Mouse (Mus musculus) limb, embryonic 13.5 days (tissue): ENCODE data around the gene Ssu72. TPM values are rescaled to one million over a fixed set of nuclear protein-coding genes. Genes with fewer than 3 reads are reported as not detected.
A peak's percentile ranks its signal among the peaks of the same experiment; 100 is the strongest.

Experiments used
- ATAC-seq: fragments of 200-750 bp; cut with Nextera tagmentation; 2 replicates; pipeline ENCODE4 v1.8.0; 2017; ENCODE audit warnings: low read depth, moderate number of reproducible peaks, moderate TSS enrichment; ENCODE audit not compliant: low FRiP score
- H3K27ac ChIP-seq: fragments of 300-500 bp; sonication (generic); 2 replicates; pipeline ENCODE4 v1.5.1; 2015; ENCODE audit warnings: inconsistent platforms, mild to moderate bottlenecking, moderate library complexity
- H3K27me3 ChIP-seq: fragments of 300-500 bp; sonication (generic); 2 replicates; pipeline ENCODE4 v1.6.1; 2015; ENCODE audit warnings: mild to moderate bottlenecking, inconsistent platforms
- H3K36me3 ChIP-seq: fragments of 300-500 bp; sonication (generic); 2 replicates; pipeline ENCODE4 v1.6.1; 2015; ENCODE audit warnings: inconsistent platforms, mild to moderate bottlenecking, moderate library complexity
- H3K4me1 ChIP-seq: fragments of 300-500 bp; sonication (generic); 2 replicates; pipeline ENCODE4 v1.6.1; 2015; ENCODE audit warnings: inconsistent platforms
- H3K4me2 ChIP-seq: fragments of 300-500 bp; sonication (generic); replicated peaks from 2 replicates; pipeline ENCODE4 v1.6.1; 2015; ENCODE audit warnings: inconsistent platforms, mild to moderate bottlenecking, moderate library complexity
- H3K4me3 ChIP-seq: fragments of 300-500 bp; sonication (generic); 2 replicates; pipeline ENCODE4 v1.5.1; 2015; ENCODE audit warnings: moderate library complexity, mild to moderate bottlenecking, inconsistent platforms
- H3K9ac ChIP-seq: fragments of 300-500 bp; sonication (generic); 2 replicates; pipeline ENCODE4 v1.6.1; 2015; ENCODE audit warnings: mild to moderate bottlenecking, inconsistent platforms
- H3K9me3 ChIP-seq: fragments of 300-500 bp; sonication (generic); 2 replicates; pipeline ENCODE4 v1.6.1; 2016; ENCODE audit warnings: inconsistent platforms
- WGBS: fragments of 180-500 bp; shearing (Covaris S2); methylation state at CpG from one replicate; pipeline ENCODE4 v1.1.7; 2015; 5-methylcytosine and 5-hydroxymethylcytosine counted together
- polyA plus RNA-seq: library from polyadenylated mRNA; unstranded; fragments of >200 nt; fragmentation: Nextera tagmentation; extraction: Ambion mirVana; gene quantifications from 2 replicates; pipeline ENCODE4 v1.2.1, GENCODE M21; 2015

The Ssu72 gene
- polyA plus RNA-seq, 1 experiment from 2014 or later: 141 TPM

DNA sequence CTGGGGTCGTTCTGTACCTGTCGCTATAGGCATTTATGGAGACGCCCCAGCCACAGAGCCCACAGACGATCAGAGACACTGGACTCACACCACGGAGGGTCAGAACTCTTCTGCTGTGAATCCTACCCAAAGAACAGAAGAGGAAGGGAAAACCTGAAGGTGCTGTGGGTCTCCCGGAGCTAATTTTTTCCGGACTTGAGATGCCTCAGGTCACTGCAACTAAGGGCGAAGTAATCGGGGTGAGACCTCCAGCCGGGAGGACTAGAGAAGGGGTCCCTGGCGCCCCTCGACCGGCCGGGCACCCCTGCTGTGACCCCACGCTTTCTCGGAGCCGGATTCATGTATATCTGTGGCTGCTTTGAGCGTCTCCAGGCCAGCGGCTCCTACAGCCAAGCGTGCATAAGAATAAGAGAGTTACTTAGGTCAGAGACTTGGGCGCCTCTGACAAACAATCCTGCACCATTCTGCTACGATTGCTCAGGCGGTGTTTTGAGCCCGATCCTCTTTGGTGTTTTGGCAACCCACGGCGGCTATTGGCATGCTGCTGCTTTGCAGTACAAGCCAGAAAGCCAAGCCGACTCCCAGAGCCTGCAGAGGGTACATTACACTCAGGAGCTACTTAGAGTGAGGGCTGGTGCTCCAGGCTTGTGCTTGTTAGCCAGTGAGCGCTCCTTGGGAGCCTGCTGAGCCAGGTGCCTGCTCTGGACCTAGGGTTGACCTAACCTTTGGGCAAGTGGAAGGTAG is 56.9 kb downstream of the Ssu72 start:
- no peaks in the 10 kb centered on the region for H3K9me3 ChIP-seq
- H3K27me3 ChIP-seq: no peaks in the 10 kb centered on the region
- H3K9ac ChIP-seq: peak overlapping the region; percentile 90
- H3K4me3 ChIP-seq: peak overlapping the region; percentile 91
- H3K36me3 ChIP-seq: peaks cover 16% of the 10 kb centered on the region
- peaks cover 28% of the 10 kb centered on the region for H3K4me1 ChIP-seq
- 3% methylated on average over 28 of the region's 28 CpGs for WGBS
- peak overlapping the region; percentile 29; the same call in 1 of the 2 replicates for H3K27ac ChIP-seq
- peak; percentile 11; the same call in 1 of the 2 replicates for ATAC-seq
- peak overlapping the region; percentile 98 for H3K4me2 ChIP-seq

DNA sequence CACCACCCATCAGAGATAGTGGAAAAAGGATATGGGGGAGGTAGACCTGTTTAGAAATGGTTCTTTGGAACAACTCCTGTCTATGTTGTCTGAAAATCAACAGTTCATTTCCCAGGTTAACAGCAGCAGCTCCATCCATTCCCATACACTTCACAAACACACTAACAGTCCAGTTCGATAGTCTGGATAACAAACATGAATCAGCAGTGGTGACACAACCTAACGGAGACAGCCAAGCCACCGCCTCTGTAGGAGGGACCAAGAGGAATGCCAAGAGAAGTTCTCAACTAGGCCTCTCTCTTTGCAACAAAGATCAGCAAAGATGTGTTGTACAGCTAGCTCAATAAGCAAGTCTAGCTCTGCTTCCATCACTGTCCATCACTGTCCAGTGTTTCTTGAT is 57.8 kb downstream of the Ssu72 start:
- no peak overlapping the region for H3K9ac ChIP-seq
- H3K4me1 ChIP-seq: peaks cover 28% of the 10 kb centered on the region
- 88% methylated on average over 3 of the region's 3 CpGs for whole genome bisulfite sequencing

DNA sequence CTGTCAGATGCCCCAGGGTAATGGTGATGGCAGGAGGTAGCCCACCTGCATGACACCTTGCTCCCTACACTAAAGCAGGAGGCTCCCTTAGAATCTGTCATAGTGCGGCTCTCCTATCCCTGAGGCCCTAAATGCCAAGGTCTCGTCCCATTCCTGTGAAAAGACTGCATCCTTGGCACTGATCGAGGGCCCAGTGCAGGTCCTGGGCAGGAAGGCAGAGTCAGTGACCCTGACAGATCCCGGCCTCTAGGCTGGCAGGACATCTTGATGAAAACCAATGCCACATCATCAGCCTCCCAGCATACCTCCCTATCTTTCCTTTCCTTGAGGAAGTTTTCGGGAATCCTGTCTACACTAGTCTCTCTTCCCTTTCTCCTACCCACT is 64.9 kb downstream of the Ssu72 start:
- peak overlapping the region; percentile 88 for H3K9ac ChIP-seq
- WGBS: 61% methylated on average over 5 of the region's 5 CpGs
- H3K27me3 ChIP-seq: peaks cover 24% of the 10 kb centered on the region
- no peak for ATAC-seq
- peaks cover 25% of the 10 kb centered on the region for H3K4me1 ChIP-seq
- peak overlapping the region; percentile 78; the same call in 1 of the 2 replicates for H3K27ac ChIP-seq
- H3K4me3 ChIP-seq: peak overlapping the region; percentile 58
- H3K9me3 ChIP-seq: no peaks in the 10 kb centered on the region
- no peaks in the 10 kb centered on the region for H3K36me3 ChIP-seq
- H3K4me2 ChIP-seq: peak overlapping the region; percentile 79

More for the DNA sequence above, 57.8 kb downstream of the Ssu72 start:
- no peak for ATAC-seq
- Histone ChIP-seq H3K4me3 (no peak overlapping the region), H3K27me3 (no peaks in the 10 kb centered on the region), H3K27ac (no peak overlapping the region), H3K4me2 (peak overlapping the region; percentile 98), H3K36me3 (peaks cover 8% of the 10 kb centered on the region), H3K9me3 (no peaks in the 10 kb centered on the region)

DNA sequence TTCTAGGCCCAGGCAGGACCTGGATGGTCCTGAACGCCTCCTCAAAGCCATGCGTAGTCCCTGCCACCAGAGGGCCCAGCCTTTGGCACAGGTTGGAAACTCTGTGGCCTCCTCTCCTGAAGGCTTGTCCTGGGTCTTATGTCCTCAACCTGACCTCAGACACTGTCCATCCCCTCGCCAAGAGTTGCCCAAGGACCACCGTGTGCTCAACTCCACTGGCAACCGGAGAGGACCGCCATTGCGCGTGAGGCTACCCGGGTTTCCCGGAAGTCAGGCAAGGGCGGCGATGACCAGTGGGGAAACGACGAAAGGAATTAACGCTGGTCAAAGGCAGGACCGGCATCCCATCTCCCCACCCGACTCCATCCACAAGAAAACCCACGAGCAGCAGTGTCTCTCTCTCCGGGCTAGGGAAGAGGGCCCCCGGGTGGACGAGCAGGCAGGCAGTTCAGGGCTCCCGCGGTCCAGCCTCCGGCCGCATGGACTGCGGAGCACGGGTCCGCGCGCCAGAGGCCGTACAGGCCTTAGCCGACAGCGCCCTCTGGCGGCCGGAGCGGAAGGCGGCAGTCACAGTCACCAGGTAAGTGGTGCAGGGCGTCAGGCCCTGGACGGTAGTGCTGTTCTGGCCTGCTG is 65.4 kb downstream of the Ssu72 start:
- WGBS: under 1% methylated on average over 39 of the region's 39 CpGs
- peak; percentile 86 for ATAC-seq
- peaks cover 30% of the 10 kb centered on the region for H3K4me1 ChIP-seq
- no peaks in the 10 kb centered on the region for H3K36me3 ChIP-seq
- no peaks in the 10 kb centered on the region for H3K9me3 ChIP-seq
- peak overlapping the region; percentile 58 for H3K4me3 ChIP-seq
- peak overlapping the region; percentile 88 for H3K9ac ChIP-seq
- H3K27ac ChIP-seq: peak overlapping the region; percentile 78
- H3K27me3 ChIP-seq: peaks cover 24% of the 10 kb centered on the region
- H3K4me2 ChIP-seq: peak overlapping the region; percentile 79

DNA sequence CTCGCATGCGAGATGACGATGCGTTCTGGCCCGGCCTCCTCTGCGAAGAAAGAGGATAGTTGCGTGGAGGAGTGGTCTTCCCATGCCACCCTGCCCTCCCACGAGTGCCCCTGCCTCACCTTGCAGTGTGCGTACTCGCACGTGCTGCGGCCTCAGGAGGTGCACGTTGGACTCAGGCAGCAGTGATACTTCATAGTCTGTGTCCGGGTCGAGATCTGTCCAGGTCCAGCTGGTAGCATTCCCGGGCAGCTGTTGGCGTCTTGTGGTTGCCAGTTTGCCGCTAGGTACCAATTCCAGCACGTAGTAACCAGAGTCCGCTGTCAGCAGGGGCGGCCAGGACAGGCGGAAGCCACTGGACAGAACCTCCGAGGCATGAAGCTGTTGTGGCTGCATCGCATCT is 66.0 kb downstream of the Ssu72 start:
- Histone ChIP-seq H3K9ac (peak overlapping the region; percentile 88), H3K27ac (no peak overlapping the region), H3K4me1 (peaks cover 35% of the 10 kb centered on the region), H3K27me3 (peaks cover 29% of the 10 kb centered on the region), H3K4me3 (peak overlapping the region; percentile 58), H3K4me2 (peak overlapping the region; percentile 79), H3K36me3 (no peaks in the 10 kb centered on the region), H3K9me3 (no peaks in the 10 kb centered on the region)
- peak; percentile 3; the same call in 1 of the 2 replicates for ATAC-seq
- WGBS: 42% methylated on average over 24 of the region's 24 CpGs

DNA sequence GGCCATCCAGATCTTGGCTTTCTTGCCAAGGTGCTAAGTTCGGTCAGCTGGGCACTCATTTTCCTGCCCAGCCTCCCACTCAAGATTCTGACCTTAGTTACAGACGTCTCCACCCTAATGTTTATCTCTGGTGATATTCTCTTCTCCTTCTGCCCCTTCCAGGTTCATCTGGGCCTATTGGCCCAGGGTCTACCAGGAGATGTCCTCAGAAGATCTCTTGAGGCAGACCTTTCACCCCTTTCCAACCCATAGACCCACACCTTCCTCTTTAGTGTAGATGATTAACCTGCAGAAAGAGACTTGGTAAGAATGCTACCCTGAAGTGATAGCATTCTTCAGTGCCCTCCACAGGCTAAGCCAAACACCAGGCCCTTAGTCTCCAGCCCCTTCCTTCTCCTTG is 67.1 kb downstream of the Ssu72 start:
- Histone ChIP-seq H3K4me2 (no peak overlapping the region), H3K27me3 (peaks cover 32% of the 10 kb centered on the region), H3K9me3 (no peaks in the 10 kb centered on the region), H3K36me3 (no peaks in the 10 kb centered on the region), H3K4me3 (no peak overlapping the region), H3K9ac (no peak overlapping the region), H3K4me1 (peaks cover 35% of the 10 kb centered on the region), H3K27ac (no peak overlapping the region)
- ATAC-seq: no peak
- 85% methylated on average over 2 of the region's 2 CpGs for WGBS

DNA sequence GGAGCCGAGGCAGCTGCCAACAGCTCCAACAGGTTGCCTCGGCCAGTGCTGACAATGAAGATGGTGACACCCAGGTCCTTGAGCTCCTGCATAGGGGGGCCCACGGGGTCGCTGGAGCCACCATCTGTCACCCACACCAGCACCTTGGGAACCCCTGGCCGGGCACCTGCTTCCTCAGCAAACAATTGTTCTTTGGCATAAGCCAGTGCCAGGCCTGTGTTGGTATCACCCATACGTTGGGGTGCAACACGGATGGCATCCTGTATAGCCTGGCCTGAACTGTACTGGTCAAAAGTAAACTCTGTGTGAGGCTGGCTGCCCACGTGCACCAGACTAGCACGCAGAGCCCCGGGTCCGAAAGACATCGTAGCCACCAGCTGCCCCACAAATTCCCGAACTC is 68.2 kb downstream of the Ssu72 start:
- ATAC-seq: no peak
- 88% methylated on average over 13 of the region's 13 CpGs for WGBS
- peaks cover 35% of the 10 kb centered on the region for H3K4me1 ChIP-seq

DNA sequence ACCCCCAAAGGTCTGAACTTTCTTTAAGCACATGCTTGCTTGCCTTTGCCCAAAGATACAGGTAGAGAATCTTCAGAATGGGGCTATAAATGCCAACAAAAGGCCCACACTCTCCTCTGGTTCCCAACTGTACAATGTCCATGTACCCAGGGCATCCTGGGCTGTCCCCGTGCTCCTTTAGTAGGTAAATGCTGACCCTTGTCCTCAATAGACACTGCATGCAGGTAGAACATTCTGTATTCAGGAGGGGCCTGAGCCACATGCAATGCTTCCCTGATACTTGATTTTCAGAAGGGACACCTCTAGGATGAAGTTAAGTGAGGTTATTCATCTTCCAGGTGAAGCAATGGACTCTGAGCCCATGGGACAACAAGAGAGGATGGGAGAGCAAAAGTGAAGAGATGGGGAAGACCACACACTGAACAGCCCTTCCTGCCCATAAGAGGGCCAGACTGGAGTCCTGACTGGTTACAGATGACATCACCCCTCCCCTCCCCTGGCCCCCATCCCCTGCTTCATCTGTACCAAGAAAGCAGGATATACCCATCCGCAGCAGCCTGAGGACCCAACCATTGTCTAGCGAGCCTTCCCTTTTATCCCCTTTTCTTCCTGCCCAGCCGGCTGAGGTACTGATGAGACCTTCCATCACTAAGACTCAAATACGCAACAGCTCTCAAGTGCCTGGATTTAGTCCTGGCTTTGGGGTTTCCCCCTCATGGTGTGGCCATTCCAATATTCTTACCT is 68.9 kb downstream of the Ssu72 start:
- peak overlapping the region; percentile 85 for H3K4me2 ChIP-seq
- no peaks in the 10 kb centered on the region for H3K9me3 ChIP-seq
- no peak overlapping the region for H3K27ac ChIP-seq
- 36% methylated on average over 5 of the region's 5 CpGs for WGBS
- no peak for ATAC-seq
- H3K9ac ChIP-seq: peak overlapping the region; percentile 61
- H3K4me1 ChIP-seq: peaks cover 35% of the 10 kb centered on the region
- H3K36me3 ChIP-seq: no peaks in the 10 kb centered on the region
- H3K4me3 ChIP-seq: peak overlapping the region; percentile 46
- H3K27me3 ChIP-seq: peaks cover 32% of the 10 kb centered on the region

More for the DNA sequence above, 68.2 kb downstream of the Ssu72 start:
- Histone ChIP-seq H3K27me3 (peaks cover 32% of the 10 kb centered on the region), H3K4me3 (no peak overlapping the region), H3K27ac (no peak overlapping the region), H3K9ac (0 out of 2 replicates have a peak overlapping the region, but pooled peaks have one; percentile 19), H3K4me2 (no peak overlapping the region), H3K9me3 (no peaks in the 10 kb centered on the region), H3K36me3 (no peaks in the 10 kb centered on the region)

DNA sequence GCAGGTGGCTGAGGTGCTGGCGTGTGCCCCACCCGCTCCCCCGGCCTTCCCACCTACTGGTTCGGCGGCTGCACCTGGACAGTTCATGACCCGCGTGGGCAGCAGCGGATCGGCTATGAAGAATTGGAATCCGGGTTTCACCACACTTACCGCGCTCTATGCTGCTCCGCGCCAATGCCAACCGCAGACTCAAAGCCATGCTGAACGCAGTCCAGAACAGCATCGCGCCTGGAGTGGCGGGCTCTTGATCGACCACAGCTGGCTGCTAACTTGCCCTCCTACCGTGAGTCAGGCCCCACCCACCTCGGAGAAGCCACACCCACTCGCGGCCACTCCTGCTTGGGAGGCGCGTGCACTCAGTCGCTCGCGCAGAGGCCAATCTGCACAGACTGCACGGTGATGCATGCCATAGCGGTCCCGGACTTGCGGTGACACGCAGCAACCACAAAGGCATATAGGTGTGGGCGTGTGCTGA is 69.7 kb downstream of the Ssu72 start, which contains the start of gene Vwa1:
Vwa1 (minus strand) TSS at position 419 of the 475 bp plus-strand sequence.
- Histone ChIP-seq H3K4me1 (peaks cover 33% of the 10 kb centered on the region), H3K27ac (peak within 1 kb of the TSS; percentile 17; the same call in 1 of the 2 replicates), H3K9ac (peak within 1 kb of the TSS; percentile 61), H3K9me3 (no peaks in the 10 kb centered on the region), H3K4me3 (peak within 1 kb of the TSS; percentile 46), H3K4me2 (peak within 1 kb of the TSS; percentile 85), H3K27me3 (peaks cover 32% of the 10 kb centered on the region), H3K36me3 (no peaks in the 10 kb centered on the region)
- under 1% methylated on average over 35 of the region's 35 CpGs for WGBS
- peak; percentile 77 for ATAC-seq

DNA sequence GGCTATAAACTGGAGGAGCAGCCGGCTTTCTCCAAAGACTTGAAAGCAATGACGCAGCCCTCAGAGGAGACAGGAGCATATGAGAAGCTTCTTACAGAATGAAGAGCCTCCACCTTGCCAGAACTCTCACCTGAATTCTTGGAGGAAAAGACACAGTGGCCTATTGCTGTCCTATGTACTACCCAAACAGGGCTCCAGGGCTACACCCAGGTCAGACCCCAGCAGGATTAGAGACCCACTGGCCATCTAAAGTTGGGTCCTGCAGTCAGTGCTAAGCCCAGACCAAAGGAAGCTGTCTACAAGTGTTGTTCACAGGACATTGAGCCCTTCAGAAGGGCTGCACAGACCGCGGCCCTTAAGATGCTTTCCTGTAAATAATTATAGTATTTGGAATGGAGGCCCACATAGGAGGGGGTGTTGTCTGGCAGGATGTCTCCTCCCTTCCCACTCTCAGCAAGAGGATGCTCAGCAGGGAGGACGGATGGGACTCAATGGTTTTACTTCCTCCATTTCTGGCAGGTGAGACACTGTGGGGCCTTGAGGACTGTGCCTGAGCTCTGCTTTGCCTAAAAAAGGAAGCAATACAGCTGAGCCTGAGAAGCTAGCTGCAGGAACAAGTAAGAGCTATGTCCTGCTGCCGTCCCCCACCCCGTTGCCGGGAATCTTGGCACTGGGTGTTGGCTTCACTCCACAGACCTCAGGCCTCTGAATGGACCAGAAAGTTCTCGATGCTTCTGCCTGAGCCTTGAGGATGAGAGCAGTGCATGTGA is 70.6 kb downstream of the Ssu72 start:
- Histone ChIP-seq H3K9ac (no peak overlapping the region), H3K27me3 (peaks cover 32% of the 10 kb centered on the region), H3K9me3 (no peaks in the 10 kb centered on the region), H3K27ac (peak overlapping the region; percentile 17; the same call in 1 of the 2 replicates), H3K36me3 (no peaks in the 10 kb centered on the region), H3K4me3 (peak overlapping the region; percentile 46), H3K4me2 (peak overlapping the region; percentile 85), H3K4me1 (peaks cover 28% of the 10 kb centered on the region)
- no peak for ATAC-seq
- WGBS: 56% methylated on average over 9 of the region's 9 CpGs

DNA sequence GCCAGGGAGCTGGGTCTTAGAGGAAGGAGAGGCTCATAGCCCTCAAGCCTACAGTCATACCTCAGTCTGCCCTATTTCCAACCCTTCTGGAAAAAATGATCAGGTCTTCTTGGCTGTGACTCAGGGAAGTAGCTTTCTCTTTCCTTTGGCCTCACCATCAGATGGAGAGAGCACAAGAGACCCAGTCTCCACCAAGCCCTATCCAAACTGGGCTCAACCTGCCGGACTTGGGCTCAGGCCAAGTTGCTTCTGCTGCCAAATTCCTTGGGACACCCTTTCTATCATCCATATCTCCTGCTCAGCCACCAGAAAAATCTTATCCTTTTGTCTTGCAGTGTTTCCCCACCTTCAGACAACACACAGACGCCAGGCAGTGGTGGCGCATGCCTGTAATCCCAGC is 71.3 kb downstream of the Ssu72 start:
- Histone ChIP-seq H3K4me3 (no peak overlapping the region), H3K27ac (peak overlapping the region; percentile 17; the same call in 1 of the 2 replicates), H3K9me3 (no peaks in the 10 kb centered on the region), H3K36me3 (no peaks in the 10 kb centered on the region), H3K4me2 (no peak overlapping the region), H3K9ac (no peak overlapping the region), H3K4me1 (peaks cover 22% of the 10 kb centered on the region), H3K27me3 (peaks cover 32% of the 10 kb centered on the region)
- 84% methylated on average over 3 of the region's 3 CpGs for WGBS
- no peak for ATAC-seq
